Mouse (Mus musculus) E14TG2a.4 (cell line): ENCODE data around the gene Emg1.

Experiments
- CTCF ChIP-seq: conservative IDR thresholded peaks from 2 replicates; pipeline ENCODE4 v1.5.1; 2014; ENCODE audit warnings: low read length
- NANOG ChIP-seq: IDR thresholded peaks from 2 replicates; pipeline ENCODE4 v1.6.1; 2014; ENCODE audit warnings: borderline replicate concordance, low read length, mixed read lengths
- POU5F1 ChIP-seq: IDR thresholded peaks from 2 replicates; pipeline ENCODE4 v1.6.1; 2014; ENCODE audit warnings: low read length, borderline replicate concordance

- no peak for TF ChIP-seq CTCF
- no peak for TF ChIP-seq POU5F1
- no peak for TF ChIP-seq NANOG
Measured at GRCm38 (mm10) chr6:124685606-124686386, 26.2 kb downstream of the Emg1 start.
